Mouse (Mus musculus) layer of hippocampus, adult 9-11 months (tissue): ENCODE data around the gene Dock1.

Source experiments
- DNase-seq: peaks from one replicate; pipeline ENCODE4 v3.0.0; 2022

Gene Dock1

GRCm38 (mm10) chr7:134696126-134696979 is 25.9 kb downstream of the Dock1 start:
- no peak for DNase-seq

- DNase-seq = no peak
These were observed 27.0 kb downstream of the Dock1 start for GRCm38 (mm10) chr7:134697479-134697878.

GRCm38 (mm10) chr7:134698246-134698645 is 27.8 kb downstream of the Dock1 start:
- no peak for DNase-seq

GRCm38 (mm10) chr7:134700001-134700400 is 29.5 kb downstream of the Dock1 start:
- no peak for DNase-seq

DNA sequence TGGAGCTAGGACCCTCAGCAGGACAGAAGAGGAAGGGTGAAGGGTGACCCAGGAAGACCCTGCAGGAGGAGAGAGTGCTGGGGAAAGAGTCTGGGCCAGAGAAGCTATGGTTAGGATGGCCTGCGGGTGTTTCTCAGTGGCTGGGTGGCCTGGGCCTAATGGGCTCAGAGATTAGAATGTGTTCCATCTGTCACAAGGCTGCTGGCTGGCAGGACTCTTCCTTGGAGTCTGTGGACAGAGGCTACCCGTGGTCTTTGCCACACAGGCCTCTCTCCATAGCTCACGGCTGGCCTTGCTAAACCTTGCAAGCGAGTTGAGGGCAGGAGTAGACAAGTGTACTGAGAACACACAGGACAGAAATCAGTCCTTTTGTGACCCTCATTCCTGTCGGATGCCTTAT is 32.0 kb downstream of the Dock1 start:
- no peak for DNase-seq

DNA sequence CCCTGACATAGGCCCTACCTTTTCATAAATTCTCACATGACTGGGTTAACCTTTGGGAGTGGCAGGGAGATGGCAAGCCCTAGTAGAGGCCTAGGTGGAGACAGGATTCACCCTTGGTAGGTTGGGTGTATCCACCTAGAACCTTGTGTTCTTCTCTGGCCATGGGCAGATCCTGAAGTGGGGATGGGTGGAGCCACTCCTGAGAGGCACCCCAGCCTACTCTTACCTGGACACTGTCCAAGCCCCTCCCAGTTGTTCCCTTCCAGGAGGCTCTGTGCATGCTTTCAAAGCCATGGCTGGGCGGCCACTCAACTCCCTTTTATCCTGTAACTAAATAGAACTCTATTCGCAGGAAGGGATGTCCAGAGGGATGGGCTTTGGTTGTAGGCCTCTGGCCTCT is 33.2 kb downstream of the Dock1 start:
- peak; percentile 17 for DNase-seq

DNA sequence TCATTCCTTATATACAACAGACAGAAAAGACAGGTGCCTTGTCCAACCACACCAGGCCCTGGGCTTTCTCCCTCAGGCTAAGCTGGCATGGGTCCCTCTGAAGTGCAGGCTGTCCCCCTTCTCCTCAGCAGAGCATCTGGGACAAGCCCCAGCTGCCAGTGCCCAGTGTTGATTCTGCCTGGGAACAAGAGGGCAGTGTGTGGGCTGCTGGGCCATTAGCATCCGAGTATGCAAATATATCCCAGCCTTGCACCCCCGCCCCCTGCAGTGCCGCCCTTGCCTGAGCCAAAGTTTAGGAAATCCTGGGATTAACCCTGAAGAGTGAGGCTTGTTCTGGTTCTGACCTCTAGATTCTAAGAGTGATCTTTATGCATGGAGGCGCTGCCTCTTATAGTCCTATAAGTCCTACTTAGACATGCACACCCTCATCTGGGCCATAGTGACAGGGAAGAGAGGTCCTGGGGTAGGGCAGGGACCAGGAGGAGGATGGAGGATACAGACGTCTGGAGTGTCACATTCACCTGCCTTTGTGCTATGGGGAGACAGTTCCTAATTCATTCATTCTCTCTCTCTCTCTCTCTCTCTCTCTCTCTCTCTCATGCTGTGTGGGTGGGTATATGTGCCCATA is 38.9 kb downstream of the Dock1 start:
- DNase-seq = peak; percentile 90

- DNase-seq = no peak
These were observed 41.1 kb downstream of the Dock1 start for GRCm38 (mm10) chr7:134711576-134711975.

DNA sequence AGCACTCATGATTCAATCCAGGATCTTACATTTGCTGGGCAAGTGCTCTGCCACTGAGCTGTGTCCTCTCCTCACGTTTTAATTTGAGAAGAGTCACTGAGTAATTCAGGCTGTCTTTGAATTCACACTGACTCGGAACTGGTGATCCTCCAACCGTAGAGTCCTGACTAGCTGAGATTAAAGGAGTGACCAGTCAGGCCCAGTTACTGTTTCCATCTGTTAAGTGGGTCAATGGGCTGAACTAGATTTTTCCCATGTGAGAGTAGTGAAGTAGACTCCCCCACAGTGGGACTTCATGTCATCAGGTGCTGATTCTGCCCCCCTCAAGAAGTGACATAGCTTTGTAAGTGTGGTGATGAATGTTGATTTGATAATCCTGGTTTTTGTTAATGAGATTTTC is 49.0 kb downstream of the Dock1 start:
- DNase-seq = no peak

GRCm38 (mm10) chr7:134722361-134722760 is 51.9 kb downstream of the Dock1 start:
- DNase-seq = no peak

GRCm38 (mm10) chr7:134722955-134723354 is 52.5 kb downstream of the Dock1 start:
- no peak for DNase-seq

DNA sequence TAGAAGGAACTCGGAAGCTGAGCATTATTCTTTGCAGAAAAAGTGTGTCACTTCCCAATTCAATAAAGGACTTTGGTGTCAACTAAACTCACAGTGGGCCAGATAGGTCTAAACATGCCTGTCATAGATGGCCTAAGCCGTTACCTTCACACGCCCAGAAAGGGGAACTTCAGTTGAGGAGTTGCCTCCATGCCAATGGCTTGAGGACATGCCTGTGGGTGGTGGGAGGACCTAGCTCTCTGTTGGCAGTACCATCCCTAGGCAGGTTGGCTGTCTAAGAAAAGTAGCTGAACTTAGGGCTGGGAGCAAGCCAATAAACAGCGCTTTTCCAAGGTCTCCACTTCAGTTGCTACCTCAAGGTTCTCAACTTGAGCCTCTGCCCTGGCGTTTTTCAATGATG is 53.1 kb downstream of the Dock1 start:
- no peak for DNase-seq

- DNase-seq = no peak
These were observed 54.4 kb downstream of the Dock1 start for GRCm38 (mm10) chr7:134724841-134725240.

DNA sequence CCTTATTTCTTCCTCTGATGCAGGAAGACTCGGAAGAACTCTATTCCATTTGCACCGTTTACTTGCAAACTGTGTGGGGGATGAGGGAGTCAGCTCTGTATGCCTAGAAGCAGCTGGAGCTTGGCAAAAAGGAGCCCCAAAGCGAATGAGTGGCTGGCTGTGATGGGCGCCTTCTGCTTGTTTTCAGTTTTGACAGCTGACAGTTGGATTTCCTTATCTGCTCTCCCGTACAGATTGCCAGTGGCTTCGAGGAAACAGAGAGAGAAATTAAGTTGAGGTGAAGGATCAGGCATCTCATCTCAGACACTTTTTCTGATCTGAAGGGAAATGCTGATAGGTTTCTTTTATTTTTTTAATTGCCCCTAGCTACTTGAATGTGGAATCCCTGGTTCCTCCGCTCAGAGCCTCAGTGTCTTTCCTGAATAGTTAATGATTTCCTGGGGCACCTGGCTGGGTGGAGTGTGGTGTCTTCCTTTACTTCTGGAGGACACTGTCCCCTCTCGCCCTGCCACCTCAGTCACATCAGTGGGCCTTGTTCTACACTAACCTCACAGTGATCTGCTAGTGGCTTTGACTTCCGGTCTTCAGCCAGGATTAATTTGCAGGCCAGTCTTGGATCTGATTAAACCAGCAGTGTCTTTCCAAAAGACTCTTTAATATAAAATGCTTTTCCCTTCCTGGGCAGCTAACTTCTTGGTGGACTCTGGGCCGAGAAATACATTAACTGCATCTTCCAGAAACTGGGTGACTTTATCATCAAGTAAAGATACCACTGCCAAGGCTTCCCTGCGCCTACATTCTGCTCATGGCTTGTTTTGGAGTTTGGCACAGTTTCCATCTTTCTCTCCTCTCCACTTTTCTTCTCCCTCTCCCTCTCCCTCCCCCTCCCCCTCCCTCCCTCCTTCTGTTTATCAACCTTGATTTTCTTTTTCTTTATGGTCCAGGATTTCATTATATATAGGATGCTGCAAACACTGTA is 55.4 kb downstream of the Dock1 start:
- peak; percentile 72 for DNase-seq

DNA sequence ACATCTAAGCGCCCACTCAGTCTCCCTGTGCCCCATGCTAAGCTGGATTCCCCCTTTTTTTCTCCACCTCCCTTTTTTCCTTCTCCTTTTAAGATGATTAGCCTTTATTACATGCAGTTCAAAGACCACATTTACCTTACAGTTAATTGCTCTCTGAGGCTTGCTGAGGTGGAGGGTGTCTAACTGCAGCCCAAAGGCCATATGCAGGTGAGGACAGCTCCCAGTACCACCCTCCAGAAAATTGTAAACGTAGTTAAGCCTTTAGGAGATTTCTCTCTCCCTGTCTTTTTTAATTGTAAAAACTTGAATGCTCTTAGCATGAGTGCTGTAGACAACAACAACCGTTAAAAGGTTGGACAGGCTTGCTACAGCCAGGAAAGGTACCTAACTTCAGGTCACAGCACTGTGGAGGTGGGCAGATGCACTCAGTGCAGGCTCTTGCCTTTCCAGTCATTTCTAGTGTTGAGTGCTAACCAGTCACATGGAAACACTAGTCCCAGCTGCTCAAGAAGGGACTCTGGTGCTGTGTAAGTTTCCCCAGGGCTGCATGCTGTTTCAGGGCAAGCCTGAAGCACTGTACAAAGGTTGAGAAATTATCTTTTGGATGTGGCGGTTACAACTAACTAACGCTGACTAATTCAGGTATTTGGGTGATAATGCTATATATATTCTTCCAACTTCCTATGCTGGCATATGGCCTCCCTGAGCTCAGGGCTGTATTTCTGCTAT is 56.2 kb downstream of the Dock1 start:
- DNase-seq = no peak

DNA sequence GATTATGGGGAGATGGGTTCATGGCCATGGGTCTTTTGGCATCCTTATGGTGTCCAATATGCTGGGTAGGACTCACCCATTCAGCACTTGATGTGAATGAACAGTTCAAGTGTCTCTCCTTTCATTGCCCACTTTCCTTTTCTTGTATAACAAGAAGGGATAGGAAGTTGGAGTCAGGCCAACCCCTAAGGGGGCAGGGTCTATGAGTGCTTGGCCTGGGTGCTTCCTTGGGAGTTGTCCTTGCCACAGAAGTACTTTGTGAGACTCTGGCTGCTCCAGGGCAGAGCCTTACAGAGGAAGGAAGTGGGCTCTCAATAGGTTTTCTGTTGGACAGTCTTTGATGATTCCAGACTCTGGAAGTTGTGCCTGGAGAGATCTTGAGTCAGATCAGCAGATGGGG is 58.9 kb downstream of the Dock1 start:
- DNase-seq = no peak

- DNase-seq = no peak
These were observed 60.1 kb downstream of the Dock1 start for GRCm38 (mm10) chr7:134730406-134731126.

DNA sequence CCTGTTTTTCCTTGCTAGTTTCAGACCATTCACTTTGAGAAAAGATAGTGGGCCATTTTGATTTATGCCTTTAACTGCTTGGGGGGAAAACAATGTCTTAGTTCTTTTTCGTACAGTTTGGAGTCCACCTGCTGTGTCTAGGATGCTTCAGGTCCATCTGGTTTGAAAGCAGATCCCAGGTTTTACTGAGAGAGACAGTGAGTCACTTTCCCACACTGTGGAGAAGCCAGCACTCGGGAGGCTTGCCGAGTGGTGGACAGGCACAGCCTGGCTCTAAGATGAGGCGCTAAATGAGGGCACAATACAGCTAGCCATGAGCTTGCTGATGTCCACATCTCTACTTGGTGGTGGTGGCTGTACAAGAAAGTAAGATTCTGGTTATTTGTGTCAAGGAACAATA is 76.6 kb downstream of the Dock1 start:
- DNase-seq = no peak

- DNase-seq = no peak
These were observed 77.9 kb downstream of the Dock1 start for GRCm38 (mm10) chr7:134748376-134748775.

- DNase-seq = no peak
These were observed 79.2 kb downstream of the Dock1 start for GRCm38 (mm10) chr7:134749613-134750012.

- no peak for DNase-seq
These were observed 81.0 kb downstream of the Dock1 start for GRCm38 (mm10) chr7:134751496-134751895.

GRCm38 (mm10) chr7:134753417-134753816 is 83.0 kb downstream of the Dock1 start:
- no peak for DNase-seq
